Comparison of ENCODE assay signal across 8 mouse cellular contexts in genomic region chr1:119929715-119930114, GRCm38 (mm10). TPM values are rescaled to one million over a fixed set of nuclear protein-coding genes. Genes with fewer than 3 reads are reported as not detected.
DNase-seq lines count a peak whose midpoint lies in the region; ATAC-seq and TF ChIP-seq lines count a peak whose summit lies in the region.

No protein-coding gene starts in this region.

- H3K27me3 ChIP-seq in midbrain, postnatal 0 days (ENCODE audit: insufficient read depth, low read length) = no peaks in the 10 kb centered on the region
- no peaks in the 10 kb centered on the region for H3K27me3 ChIP-seq in midbrain, embryonic 16.5 days (ENCODE audit: control insufficient read depth, insufficient read depth, low read depth, low read length)

- no peak for ATAC-seq in midbrain, postnatal 0 days (ENCODE audit: low FRiP score)
- ATAC-seq in midbrain, embryonic 16.5 days = no peak

- no peaks in the 10 kb centered on the region for H3K9me3 ChIP-seq in midbrain, postnatal 0 days (ENCODE audit: low read length)
- no peaks in the 10 kb centered on the region for H3K9me3 ChIP-seq in midbrain, embryonic 16.5 days (replicated peaks; ENCODE audit: control insufficient read depth, low read length, poor library complexity, severe bottlenecking)

- DNase-seq in heart, adult 8-10 months (ENCODE audit: low spot score) = peak; percentile 11
- no peak for DNase-seq in heart, adult 9 months (ENCODE audit: low spot score in 2 of 2)
- peak; percentile 80 for DNase-seq in midbrain, postnatal 0 days (ENCODE audit: low spot score)
- DNase-seq in skeletal muscle tissue, adult 2 months (ENCODE audit: low read depth, low spot score) = peak; percentile 6
- no peak for DNase-seq in gastrocnemius, adult 8-10 months (ENCODE audit: low spot score in 2 of 2)
- no peak for DNase-seq in yolk sac, embryonic 10.5 days (ENCODE audit: low spot score)

- WGBS in midbrain, postnatal 0 days = 46% methylated on average over 1 of the region's 1 CpGs
- 56% methylated on average over 1 of the region's 1 CpGs for WGBS in midbrain, embryonic 16.5 days

- no peaks in the 10 kb centered on the region for H3K36me3 ChIP-seq in midbrain, postnatal 0 days (ENCODE audit: insufficient read depth, low read length)
- H3K36me3 ChIP-seq in midbrain, embryonic 16.5 days (ENCODE audit: control insufficient read depth, insufficient read depth, low read length) = no peaks in the 10 kb centered on the region

- H3K27ac ChIP-seq in midbrain, postnatal 0 days (ENCODE audit: low read depth, low read length) = no peak overlapping the region
- no peak overlapping the region for H3K27ac ChIP-seq in midbrain, embryonic 16.5 days (ENCODE audit: low read length)
- H3K27ac ChIP-seq in cortical plate, adult 2 months (ENCODE audit: insufficient read depth, low read length) = no peak overlapping the region

- no peak for TF ChIP-seq POLR2A in cortical plate, adult 2 months (IDR thresholded peaks at IDR 0.05; ENCODE audit: extremely low read depth, insufficient read depth, low read length)

- H3K4me3 ChIP-seq in midbrain, postnatal 0 days (ENCODE audit: low read depth, low read length) = no peak overlapping the region
- H3K4me3 ChIP-seq in midbrain, embryonic 16.5 days (ENCODE audit: low read depth, low read length) = no peak overlapping the region
- H3K4me3 ChIP-seq in cortical plate, adult 2 months (ENCODE audit: insufficient read depth, low read length) = no peak overlapping the region

- no peaks in the 10 kb centered on the region for H3K4me1 ChIP-seq in midbrain, postnatal 0 days (ENCODE audit: insufficient read depth, low read length)
- H3K4me1 ChIP-seq in midbrain, embryonic 16.5 days (ENCODE audit: control insufficient read depth, insufficient read depth, low read length) = no peaks in the 10 kb centered on the region
- H3K4me1 ChIP-seq in cortical plate, adult 2 months (ENCODE audit: control insufficient read depth, insufficient read depth, low read length) = no peaks in the 10 kb centered on the region

- peak; percentile 92 for TF ChIP-seq CTCF in midbrain, postnatal 0 days (IDR thresholded peaks at IDR 0.05)
- peak; percentile 51; the same call in 1 of the 2 replicates for TF ChIP-seq CTCF in cortical plate, adult 2 months (IDR thresholded peaks at IDR 0.05; ENCODE audit: extremely low read depth, insufficient read depth, low read length)

- H3K9ac ChIP-seq in midbrain, postnatal 0 days (replicated peaks; ENCODE audit: low read length, poor library complexity, severe bottlenecking) = no peak overlapping the region
- no peak overlapping the region for H3K9ac ChIP-seq in midbrain, embryonic 16.5 days (ENCODE audit: low read depth, low read length)

- no peak overlapping the region for H3K4me2 ChIP-seq in midbrain, postnatal 0 days (ENCODE audit: low read depth, low read length, poor library complexity, severe bottlenecking)
- no peak overlapping the region for H3K4me2 ChIP-seq in midbrain, embryonic 16.5 days (ENCODE audit: low read length)

RNA-seq across cellular contexts. Expression of gene Tmem177, which starts 16.7 kb away (rescaled TPM):
- 10 to 100 TPM in 2 of 4 experiments, 1 to 10 TPM in 2; 9.6 to 12.2 (median 10.4) TPM for total RNA-seq in heart, adult 8-10 months (2022)
- 5.4 and 5.7 TPM in 2 replicates for total RNA-seq in midbrain, postnatal 0 days (2014; rRNA removed)
- 3.5 and 3.6 TPM in 2 replicates for polyA plus RNA-seq in midbrain, postnatal 0 days (2015; fragmentation: Nextera tagmentation; extraction: Ambion mirVana)
- 6.9 and 8.4 TPM in 2 replicates for polyA plus RNA-seq in midbrain, embryonic 16.5 days (2015; fragmentation: Nextera tagmentation; extraction: Ambion mirVana)
- polyA plus RNA-seq in cortical plate, adult 2 months (2012; rRNA removed) = 6.2 and 6.8 TPM in 2 replicates
- 1 to 10 TPM; 7.2 to 8.6 (median 7.4) TPM for total RNA-seq in gastrocnemius, adult 8-10 months (2022)

Comparison
In these comparisons a context has a peak if more than half of its experiments do, and no peak if none do; other contexts are left out.
1. DNase-seq: peak in heart, adult 8-10 months (single experiment), midbrain, postnatal 0 days (single experiment) and skeletal muscle tissue, adult 2 months (single experiment); none in heart, adult 9 months (0 of 2), gastrocnemius, adult 8-10 months (0 of 2) and yolk sac, embryonic 10.5 days (single experiment).